Mouse (Mus musculus): ENCODE measurements around the gene Srd5a1.

DNA sequence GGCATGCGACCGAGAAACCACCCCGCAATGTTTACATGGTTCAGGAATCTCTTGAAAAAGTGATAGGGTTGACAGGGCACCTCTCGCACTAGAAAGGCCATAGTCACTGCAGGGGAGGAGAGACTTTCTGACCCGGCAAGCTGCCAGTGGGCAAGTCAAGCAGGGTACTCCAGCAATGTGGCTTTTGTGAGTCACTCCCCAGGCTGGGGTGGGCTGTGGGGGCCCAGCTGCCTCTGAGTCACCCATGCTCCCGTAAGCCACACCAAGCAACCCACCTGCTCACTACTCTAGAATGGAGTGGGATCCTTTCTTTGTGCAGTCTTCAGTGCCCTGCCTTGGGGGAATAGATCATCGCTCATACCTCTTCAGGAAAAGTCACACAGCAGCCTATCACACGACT lies 17.8 kb downstream of the Srd5a1 start:
- TF ChIP-seq CTCF (IDR thresholded peaks at IDR 0.05; ENCODE audit: low read depth, low read length), result no peak
- TF ChIP-seq POLR2A (IDR thresholded peaks at IDR 0.05; ENCODE audit: borderline replicate concordance, low read depth, low read length), result no peak

Measured in bone marrow macrophage, adult 2 months (primary cell).